Mouse (Mus musculus) cerebellum, adult 2 months (tissue): ENCODE results near the gene Ext2. TPM values are rescaled to one million over a fixed set of nuclear protein-coding genes. Genes with fewer than 3 reads are reported as not detected.

Source experiments
- DNase-seq, 2 experiments: peaks; one replicate each; pipeline ENCODE4 v3.0.0; 2021
- H3K27ac ChIP-seq: fragments of 200-500 bp; 2 replicates; pipeline ENCODE4 v1.5.1; 2012; ENCODE audit warnings: low read length, control low read depth, inconsistent platforms; ENCODE audit not compliant: insufficient read depth
- H3K27me3 ChIP-seq: fragments of 200-500 bp; 2 replicates; pipeline ENCODE4 v1.6.1; 2012; ENCODE audit warnings: inconsistent platforms, mild to moderate bottlenecking, low read length, moderate library complexity; ENCODE audit not compliant: control insufficient read depth, insufficient read depth
- H3K4me1 ChIP-seq: fragments of 200-500 bp; 2 replicates; pipeline ENCODE4 v1.6.1; 2011; ENCODE audit warnings: low read length; ENCODE audit not compliant: control insufficient read depth, insufficient read depth
- H3K4me3 ChIP-seq: fragments of 200-500 bp; replicated peaks from 2 replicates; pipeline ENCODE3; 2011; ENCODE audit warnings: mild to moderate bottlenecking, low read depth, low read length, control low read depth; ENCODE audit not compliant: insufficient read depth
- CTCF ChIP-seq: fragments of 200-500 bp; IDR thresholded peaks from 2 replicates; pipeline ENCODE4 v1.5.1; 2011; ENCODE audit warnings: low read depth, mild to moderate bottlenecking, control low read depth, low read length, moderate library complexity, borderline replicate concordance; ENCODE audit not compliant: insufficient read depth
- POLR2A ChIP-seq: fragments of 200-500 bp; IDR thresholded peaks from 2 replicates; pipeline ENCODE4 v1.6.1; 2011; ENCODE audit warnings: low read length, control low read depth, borderline replicate concordance; ENCODE audit not compliant: insufficient read depth
- WGBS: fragments of 180-500 bp; shearing (Covaris S2); methylation state at CpG from one replicate; pipeline ENCODE4 v1.1.7; 2018; 5-methylcytosine and 5-hydroxymethylcytosine counted together
- polyA plus RNA-seq: library from polyadenylated mRNA; depleted of rRNA; stranded (reverse); fragments of >200 nt; gene quantifications from 2 replicates; pipeline ENCODE4 v1.2.3, GENCODE M21; 2012

Ext2 gene
- polyA plus RNA-seq, 1 experiment: 40.1 TPM

DNA sequence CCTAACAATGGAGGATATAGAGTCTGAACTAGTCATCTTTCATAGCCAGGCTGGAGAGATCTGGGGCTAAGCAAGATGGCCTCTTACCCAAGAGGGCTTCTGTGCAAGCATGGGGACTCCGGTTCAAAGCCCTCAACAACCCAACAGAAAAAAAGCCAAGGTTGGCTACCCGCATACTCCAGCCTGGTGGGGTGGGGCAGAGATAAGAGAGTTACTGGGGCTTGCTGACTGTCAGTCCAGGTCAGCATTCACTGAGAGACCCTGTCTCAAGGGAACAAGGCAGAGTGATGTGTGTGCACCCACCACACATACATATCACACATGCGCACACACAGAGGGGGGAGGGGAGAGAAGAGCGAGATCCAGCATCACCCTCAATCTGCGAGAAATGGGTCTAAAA lies 4.6 kb downstream of the Ext2 start:
- Histone ChIP-seq H3K4me1 (peaks cover 8% of the 10 kb centered on the region; the same call in 1 of the 2 replicates), H3K27ac (no peak overlapping the region), H3K27me3 (no peaks in the 10 kb centered on the region), H3K4me3 (no peak overlapping the region)
- no peak for DNase-seq
- no peak for TF ChIP-seq POLR2A
- 95% methylated on average over 5 of the region's 5 CpGs for WGBS

- no peak for DNase-seq
- Histone ChIP-seq H3K27ac (no peak overlapping the region), H3K4me1 (no peaks in the 10 kb centered on the region), H3K27me3 (no peaks in the 10 kb centered on the region), H3K4me3 (no peak overlapping the region)
- WGBS: 92% methylated on average over 22 of the region's 22 CpGs
- TF ChIP-seq CTCF: no peak
- TF ChIP-seq POLR2A: no peak
These were observed 9.0 kb downstream of the Ext2 start for GRCm38 (mm10) chr2:93813343-93813742.

DNA sequence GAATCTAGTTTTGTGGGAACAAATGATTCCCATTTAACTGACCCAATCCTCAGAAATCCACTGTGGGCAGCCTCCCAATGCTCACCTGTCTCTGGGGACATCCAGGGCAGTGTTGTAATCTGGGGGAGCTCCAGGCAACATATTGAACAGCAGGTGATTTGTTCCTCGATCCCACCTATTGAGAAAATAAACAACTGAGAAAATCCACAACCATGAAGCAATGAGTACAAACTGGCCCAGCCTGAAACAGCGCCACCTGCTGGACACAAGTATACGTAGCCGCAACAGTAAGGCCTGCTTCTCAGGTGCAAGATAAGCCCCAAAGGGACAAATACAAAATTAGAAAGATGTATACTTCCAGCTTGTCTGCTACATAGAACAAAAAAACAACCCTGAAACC lies 10.6 kb downstream of the Ext2 start:
- DNase-seq: peak; percentile 62 to 74
- no peaks in the 10 kb centered on the region for H3K27me3 ChIP-seq
- H3K4me3 ChIP-seq: no peak overlapping the region
- WGBS: 28% methylated on average over 4 of the region's 4 CpGs
- peaks cover 12% of the 10 kb centered on the region for H3K4me1 ChIP-seq
- peak; percentile 81 for TF ChIP-seq CTCF
- no peak for TF ChIP-seq POLR2A
- no peak overlapping the region for H3K27ac ChIP-seq

GRCm38 (mm10) chr2:93809931-93810330 lies 12.4 kb downstream of the Ext2 start:
- no peaks in the 10 kb centered on the region for H3K27me3 ChIP-seq
- no peak overlapping the region for H3K4me3 ChIP-seq
- DNase-seq: peak; percentile 52 to 61
- WGBS: 8% methylated on average over 2 of the region's 2 CpGs
- H3K27ac ChIP-seq: no peak overlapping the region
- TF ChIP-seq POLR2A: no peak
- TF ChIP-seq CTCF: peak; percentile 96
- peaks cover 16% of the 10 kb centered on the region for H3K4me1 ChIP-seq

GRCm38 (mm10) chr2:93808071-93808470 lies 14.3 kb downstream of the Ext2 start:
- H3K4me1 ChIP-seq: peaks cover 16% of the 10 kb centered on the region
- no peak overlapping the region for H3K4me3 ChIP-seq
- 24% methylated on average over 5 of the region's 5 CpGs for WGBS
- no peaks in the 10 kb centered on the region for H3K27me3 ChIP-seq
- TF ChIP-seq POLR2A (no peak), CTCF (no peak)
- DNase-seq: peak; percentile 47 to 69
- no peak overlapping the region for H3K27ac ChIP-seq

DNA sequence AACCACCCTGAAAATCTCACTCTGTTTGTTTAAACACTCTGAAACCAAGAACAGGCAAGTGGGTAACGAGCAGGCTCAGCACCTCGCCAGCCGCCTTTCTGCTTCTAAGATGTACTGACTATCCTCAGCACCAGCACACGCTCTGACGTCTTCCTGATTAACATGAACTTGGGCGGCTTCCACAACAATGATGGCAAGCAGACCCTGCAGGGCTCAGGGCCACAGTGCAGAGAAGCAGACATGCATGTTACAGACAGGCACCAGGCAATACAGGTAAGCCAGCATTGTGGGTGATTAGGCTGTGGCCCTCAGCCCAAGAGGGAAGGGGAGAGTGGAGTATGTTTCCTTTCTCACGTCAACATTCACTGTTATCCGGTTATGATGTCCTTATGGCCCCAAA lies 14.9 kb downstream of the Ext2 start:
- H3K27me3 ChIP-seq: no peaks in the 10 kb centered on the region
- DNase-seq: peak in 1 of 2 experiments; percentile 10
- H3K27ac ChIP-seq: no peak overlapping the region
- H3K4me3 ChIP-seq: no peak overlapping the region
- WGBS: 49% methylated on average over 8 of the region's 8 CpGs
- peaks cover 16% of the 10 kb centered on the region for H3K4me1 ChIP-seq
- TF ChIP-seq CTCF: no peak
- no peak for TF ChIP-seq POLR2A

- DNase-seq: peak; percentile 24 to 44
- Histone ChIP-seq H3K4me3 (no peak overlapping the region), H3K4me1 (peaks cover 19% of the 10 kb centered on the region), H3K27me3 (no peaks in the 10 kb centered on the region), H3K27ac (no peak overlapping the region)
- TF ChIP-seq CTCF (no peak; the same call in 1 of the 2 replicates), POLR2A (no peak)
- WGBS: 74% methylated on average over 6 of the region's 6 CpGs
These were observed 15.7 kb downstream of the Ext2 start for GRCm38 (mm10) chr2:93806487-93807201.

GRCm38 (mm10) chr2:93805523-93805922 lies 16.8 kb downstream of the Ext2 start:
- DNase-seq: peak in 1 of 2 experiments; percentile 38
- TF ChIP-seq CTCF (no peak), POLR2A (no peak)
- Histone ChIP-seq H3K27ac (no peak overlapping the region), H3K27me3 (no peaks in the 10 kb centered on the region), H3K4me1 (peaks cover 22% of the 10 kb centered on the region), H3K4me3 (no peak overlapping the region)
- 61% methylated on average over 4 of the region's 4 CpGs for WGBS
